ENCODE assay signal across 9 mouse cellular contexts in the genomic region with DNA sequence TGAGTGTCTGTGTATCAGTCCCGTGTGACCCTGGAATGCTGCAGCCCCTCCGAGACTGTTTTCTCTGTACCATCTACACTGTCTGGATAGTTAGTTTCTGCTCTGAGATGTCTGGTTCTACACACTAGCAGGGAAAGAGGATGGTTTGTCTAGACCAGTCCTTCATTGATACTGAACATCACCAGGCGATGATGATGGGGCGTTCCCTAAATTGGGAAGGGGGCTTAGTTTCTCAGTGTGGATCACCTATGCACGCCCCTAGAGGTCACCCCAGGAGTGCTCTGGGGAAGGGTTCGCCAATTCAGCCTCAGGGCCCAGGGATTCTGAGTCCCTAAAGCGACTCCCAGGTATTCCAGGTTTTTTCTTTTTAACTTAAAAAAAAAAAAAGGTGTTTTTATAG. TPM values are rescaled to one million over a fixed set of nuclear protein-coding genes. Genes with fewer than 3 reads are reported as not detected.
DNase-seq lines count a peak whose midpoint lies in the region; ATAC-seq and TF ChIP-seq lines count a peak whose summit lies in the region.
"Had no signal": no experiment of that assay in that cellular context is flagged by ENCODE, and none has a peak within 500 bp of the region (broad histone marks: within the 10 kb centered on the region; RNA-seq: fewer than 3 reads in every experiment).

No protein-coding gene starts in this region.

- no peak overlapping the region for H3K27ac ChIP-seq in hindbrain, embryonic 15.5 days (replicated peaks)
- no peak overlapping the region for H3K27ac ChIP-seq in hindbrain, postnatal 0 days
- H3K27ac ChIP-seq in ES-Bruce4 (ENCODE audit: insufficient read depth, low read length): peak overlapping the region; percentile 99
- peak overlapping the region; percentile 59; the same call in 1 of the 2 replicates for H3K27ac ChIP-seq in limb, embryonic 12.5 days

- intact Hi-C loops in left cerebral cortex, postnatal 36 days (cut with DNase I): no loop called here

- H3K27me3 ChIP-seq in hindbrain, embryonic 15.5 days: peaks cover 14% of the 10 kb centered on the region
- peaks cover 5% of the 10 kb centered on the region; the same call in 1 of the 2 replicates for H3K27me3 ChIP-seq in hindbrain, postnatal 0 days (ENCODE audit: insufficient read depth, low read length)
- no peaks in the 10 kb centered on the region for H3K27me3 ChIP-seq in ES-Bruce4 (ENCODE audit: control insufficient read depth, insufficient read depth, low read length, poor library complexity, severe bottlenecking)
- H3K27me3 ChIP-seq in limb, embryonic 12.5 days: peaks cover 29% of the 10 kb centered on the region

- WGBS in hindbrain, embryonic 15.5 days: 35% methylated on average over 7 of the region's 7 CpGs
- 41% methylated on average over 7 of the region's 7 CpGs for WGBS in hindbrain, postnatal 0 days
- WGBS in limb, embryonic 12.5 days: 31% methylated on average over 7 of the region's 7 CpGs

- TF ChIP-seq EP300 in ES-Bruce4 (IDR thresholded peaks at IDR 0.05; ENCODE audit: insufficient read depth, low read depth, low read length): no peak

- TF ChIP-seq POLR2A in ES-Bruce4 (IDR thresholded peaks at IDR 0.05; ENCODE audit: insufficient read depth, low read length): no peak

- peak overlapping the region; percentile 24; the same call in 1 of the 2 replicates for H3K4me2 ChIP-seq in hindbrain, embryonic 15.5 days
- H3K4me2 ChIP-seq in hindbrain, postnatal 0 days (ENCODE audit: low read depth, low read length): no peak overlapping the region
- H3K4me2 ChIP-seq in limb, embryonic 12.5 days: peak overlapping the region; percentile 41; the same call in 1 of the 2 replicates

- H3K36me3 ChIP-seq in hindbrain, embryonic 15.5 days: no peaks in the 10 kb centered on the region
- H3K36me3 ChIP-seq in hindbrain, postnatal 0 days (ENCODE audit: insufficient read depth, low read length): no peaks in the 10 kb centered on the region
- H3K36me3 ChIP-seq in ES-Bruce4 (ENCODE audit: control insufficient read depth, insufficient read depth, low read length, poor library complexity, severe bottlenecking): no peaks in the 10 kb centered on the region
- H3K36me3 ChIP-seq in limb, embryonic 12.5 days: no peaks in the 10 kb centered on the region

- no peak for TF ChIP-seq CTCF in hindbrain, postnatal 0 days (IDR thresholded peaks at IDR 0.05; ENCODE audit: low read depth)
- no peak for TF ChIP-seq CTCF in ES-Bruce4 (IDR thresholded peaks at IDR 0.05; ENCODE audit: low read depth, low read length)

- no peak for DNase-seq in hindbrain, postnatal 0 days (ENCODE audit: low spot score)
- peak; percentile 67 for DNase-seq in R1 (ENCODE audit: low read depth, low spot score)
- no peak for DNase-seq in left cerebral cortex, postnatal 36 days (ENCODE audit: low spot score in 2 of 2)
- no peak for DNase-seq in cerebellum, postnatal 25 days
- DNase-seq: right cerebral cortex, postnatal 4 days had no signal

- no peaks in the 10 kb centered on the region for H3K9me3 ChIP-seq in hindbrain, embryonic 15.5 days
- no peaks in the 10 kb centered on the region for H3K9me3 ChIP-seq in hindbrain, postnatal 0 days (ENCODE audit: low read length)
- H3K9me3 ChIP-seq in ES-Bruce4 (replicated peaks; ENCODE audit: control insufficient read depth, insufficient read depth, low read length, poor library complexity, severe bottlenecking): no peaks in the 10 kb centered on the region
- no peaks in the 10 kb centered on the region for H3K9me3 ChIP-seq in limb, embryonic 12.5 days

- no peak for ATAC-seq in hindbrain, embryonic 15.5 days (ENCODE audit: low FRiP score, low read depth)
- ATAC-seq in hindbrain, postnatal 0 days: no peak
- peak; percentile 16; the same call in 1 of the 2 replicates for ATAC-seq in limb, embryonic 12.5 days (ENCODE audit: insufficient number of reproducible peaks, insufficient read depth, low FRiP score, low TSS enrichment, low read depth)

- H3K9ac ChIP-seq in hindbrain, embryonic 15.5 days: no peak overlapping the region
- no peak overlapping the region for H3K9ac ChIP-seq in hindbrain, postnatal 0 days (replicated peaks; ENCODE audit: low read length)
- H3K9ac ChIP-seq in ES-Bruce4 (ENCODE audit: low read depth, poor library complexity, severe bottlenecking): peak overlapping the region; percentile 60
- 0 out of 2 replicates have a peak overlapping the region, but pooled peaks have one; percentile 34 for H3K9ac ChIP-seq in limb, embryonic 12.5 days (replicated peaks)

- H3K4me3 ChIP-seq in hindbrain, embryonic 15.5 days: no peak overlapping the region
- no peak overlapping the region for H3K4me3 ChIP-seq in hindbrain, postnatal 0 days (ENCODE audit: low read length)
- H3K4me3 ChIP-seq in ES-Bruce4 (ENCODE audit: low read depth, low read length): peak overlapping the region; percentile 45
- no peak overlapping the region for H3K4me3 ChIP-seq in limb, embryonic 12.5 days (replicated peaks)

- H3K4me1 ChIP-seq in hindbrain, embryonic 15.5 days (replicated peaks): 0 out of 2 replicates have a peak, but pooled peaks cover 7% of the 10 kb centered on the region
- no peaks in the 10 kb centered on the region for H3K4me1 ChIP-seq in hindbrain, postnatal 0 days (ENCODE audit: insufficient read depth, low read length)
- H3K4me1 ChIP-seq in ES-Bruce4 (ENCODE audit: control insufficient read depth, insufficient read depth, low read length): peaks cover 10% of the 10 kb centered on the region
- peaks cover 18% of the 10 kb centered on the region for H3K4me1 ChIP-seq in limb, embryonic 12.5 days (replicated peaks)

RNA-seq across cellular contexts. Expression of a gene that starts 3.7 kb away (rescaled TPM):
- 3.4 TPM in 2 replicates for polyA plus RNA-seq in hindbrain, embryonic 15.5 days (2015; fragmentation: Nextera tagmentation; extraction: Ambion mirVana)
- total RNA-seq in hindbrain, postnatal 0 days (2014; rRNA removed): 11.3 and 15.3 TPM in 2 replicates
- polyA plus RNA-seq in hindbrain, postnatal 0 days (2015; fragmentation: Nextera tagmentation; extraction: Ambion mirVana): 6.8 and 7.1 TPM in 2 replicates
- 117 and 124 TPM in 2 replicates for polyA plus RNA-seq in ES-Bruce4 (2011; ENCODE audit: insufficient read depth, insufficient read length, low read depth, missing spikeins)
- polyA plus RNA-seq in limb, embryonic 12.5 days (2016; fragmentation: Nextera tagmentation; extraction: Ambion mirVana): 0.18 TPM in 1 of 2 replicates, not detected in the other
- under 1 TPM; 0.69 to 0.77 TPM for total RNA-seq in left cerebral cortex, postnatal 36 days (2021)
- total RNA-seq: gastrocnemius, postnatal 4 days had no signal

RNA-seq across cellular contexts. Expression of a gene that starts 14.9 kb away (rescaled TPM):
- polyA plus RNA-seq in hindbrain, embryonic 15.5 days (2015; fragmentation: Nextera tagmentation; extraction: Ambion mirVana): 73.6 and 83.6 TPM in 2 replicates
- 70.2 and 76.1 TPM in 2 replicates for total RNA-seq in hindbrain, postnatal 0 days (2014; rRNA removed)
- polyA plus RNA-seq in hindbrain, postnatal 0 days (2015; fragmentation: Nextera tagmentation; extraction: Ambion mirVana): 63.4 and 64.7 TPM in 2 replicates
- 97.4 and 109 TPM in 2 replicates for polyA plus RNA-seq in ES-Bruce4 (2011; ENCODE audit: insufficient read depth, insufficient read length, low read depth, missing spikeins)
- polyA plus RNA-seq in limb, embryonic 12.5 days (2016; fragmentation: Nextera tagmentation; extraction: Ambion mirVana): 120 and 125 TPM in 2 replicates
- total RNA-seq in left cerebral cortex, postnatal 36 days (2021): 10 to 100 TPM; 26.0 to 27.3 TPM

RNA-seq across cellular contexts. Expression of a gene that starts 38.2 kb away (rescaled TPM):
- polyA plus RNA-seq in hindbrain, embryonic 15.5 days (2015; fragmentation: Nextera tagmentation; extraction: Ambion mirVana): 26.6 and 29.3 TPM in 2 replicates
- 11.1 and 13.1 TPM in 2 replicates for total RNA-seq in hindbrain, postnatal 0 days (2014; rRNA removed)
- polyA plus RNA-seq in hindbrain, postnatal 0 days (2015; fragmentation: Nextera tagmentation; extraction: Ambion mirVana): 21.4 and 21.7 TPM in 2 replicates
- 35.0 and 36.6 TPM in 2 replicates for polyA plus RNA-seq in ES-Bruce4 (2011; ENCODE audit: insufficient read depth, insufficient read length, low read depth, missing spikeins)
- 47.0 and 47.6 TPM in 2 replicates for polyA plus RNA-seq in limb, embryonic 12.5 days (2016; fragmentation: Nextera tagmentation; extraction: Ambion mirVana)
- total RNA-seq in left cerebral cortex, postnatal 36 days (2021): 10 to 100 TPM; 20.3 to 21.9 TPM

RNA-seq across cellular contexts. Expression of a gene that starts 45.6 kb away (rescaled TPM):
- 0.16 and 0.20 TPM in 2 replicates for polyA plus RNA-seq in hindbrain, embryonic 15.5 days (2015; fragmentation: Nextera tagmentation; extraction: Ambion mirVana)
- not detected in 2 replicates for total RNA-seq in hindbrain, postnatal 0 days (2014; rRNA removed)
- 0.29 and 0.42 TPM in 2 replicates for polyA plus RNA-seq in hindbrain, postnatal 0 days (2015; fragmentation: Nextera tagmentation; extraction: Ambion mirVana)
- polyA plus RNA-seq in ES-Bruce4 (2011; ENCODE audit: insufficient read depth, insufficient read length, low read depth, missing spikeins): 53.2 and 60.3 TPM in 2 replicates
- 0.36 and 0.76 TPM in 2 replicates for polyA plus RNA-seq in limb, embryonic 12.5 days (2016; fragmentation: Nextera tagmentation; extraction: Ambion mirVana)
- total RNA-seq in left cerebral cortex, postnatal 36 days (2021): under 1 TPM in 1 of 2 experiments, not detected in 1; 0.20 TPM

RNA-seq across cellular contexts. Expression of a gene that starts 53.0 kb away (rescaled TPM):
- polyA plus RNA-seq in hindbrain, embryonic 15.5 days (2015; fragmentation: Nextera tagmentation; extraction: Ambion mirVana): 1.8 and 2.4 TPM in 2 replicates
- total RNA-seq in hindbrain, postnatal 0 days (2014; rRNA removed): 2.9 and 5.4 TPM in 2 replicates
- polyA plus RNA-seq in hindbrain, postnatal 0 days (2015; fragmentation: Nextera tagmentation; extraction: Ambion mirVana): 2.5 and 3.0 TPM in 2 replicates
- 26.9 and 27.7 TPM in 2 replicates for polyA plus RNA-seq in ES-Bruce4 (2011; ENCODE audit: insufficient read depth, insufficient read length, low read depth, missing spikeins)
- polyA plus RNA-seq in limb, embryonic 12.5 days (2016; fragmentation: Nextera tagmentation; extraction: Ambion mirVana): 12.1 and 13.4 TPM in 2 replicates
- 10 to 100 TPM; 13.8 to 20.6 TPM for total RNA-seq in left cerebral cortex, postnatal 36 days (2021)

Comparison
In these comparisons a context has a peak if more than half of its experiments do, and no peak if none do; other contexts are left out.
1. H3K27ac ChIP-seq: peak in ES-Bruce4 (single experiment) and limb, embryonic 12.5 days (single experiment); none in hindbrain, embryonic 15.5 days (single experiment) and hindbrain, postnatal 0 days (single experiment).
2. H3K9ac ChIP-seq: peak in ES-Bruce4 (single experiment) and limb, embryonic 12.5 days (single experiment); none in hindbrain, embryonic 15.5 days (single experiment) and hindbrain, postnatal 0 days (single experiment).
3. RNA of a gene that starts 3.7 kb away (polyA plus RNA-seq): 117 to 124 TPM in ES-Bruce4; 6.8 to 7.1 TPM in hindbrain, postnatal 0 days, 3.4 TPM in hindbrain, embryonic 15.5 days and 0.18 TPM in limb, embryonic 12.5 days; every median in the first group is over 10 times any median in the second.